Mouse (Mus musculus): ENCODE data around the gene Ankle2.

Ankle2 gene

DNA sequence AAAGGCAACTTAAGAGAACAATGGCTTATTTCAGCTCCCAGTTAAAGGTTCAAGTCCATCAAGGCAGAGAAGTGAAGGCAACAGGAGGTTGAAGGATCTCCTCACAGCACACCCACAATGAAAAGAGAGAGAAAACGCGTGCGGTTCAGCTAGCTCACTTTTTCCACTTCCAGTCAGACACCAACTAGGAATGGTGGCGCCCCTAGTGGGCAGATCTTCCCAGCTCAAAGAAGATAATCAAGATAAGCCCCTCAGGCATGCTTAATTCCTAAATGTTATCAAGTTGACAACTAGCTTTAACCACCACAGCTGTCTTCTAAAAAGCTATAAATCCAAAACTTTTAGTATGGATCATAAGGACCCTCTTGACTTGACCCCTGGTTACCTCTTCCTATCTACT is 53.7 kb downstream of the Ankle2 start:
- peak; percentile 41 for DNase-seq (ENCODE audit: inconsistent ontology term)

DNA sequence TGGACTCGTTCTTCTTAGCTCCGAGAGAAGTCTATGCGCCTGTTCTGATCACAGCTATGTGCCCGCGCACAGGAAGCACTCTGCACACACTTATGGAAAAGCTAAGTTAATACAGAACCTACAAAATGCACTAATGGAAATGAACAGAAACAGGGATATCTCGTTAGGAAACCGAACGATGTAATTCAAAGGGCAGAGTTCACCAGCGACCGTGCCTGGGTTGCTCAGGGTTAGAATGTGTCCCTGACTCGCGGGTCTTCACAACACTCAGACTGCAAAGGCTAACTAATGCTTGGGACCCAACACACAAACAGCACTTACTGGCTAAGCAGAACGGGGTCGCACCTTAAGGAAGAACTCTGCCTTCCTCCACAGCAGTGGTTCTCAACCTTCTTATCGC is 54.4 kb downstream of the Ankle2 start:
- peak; percentile 15 for DNase-seq (ENCODE audit: inconsistent ontology term)

DNA sequence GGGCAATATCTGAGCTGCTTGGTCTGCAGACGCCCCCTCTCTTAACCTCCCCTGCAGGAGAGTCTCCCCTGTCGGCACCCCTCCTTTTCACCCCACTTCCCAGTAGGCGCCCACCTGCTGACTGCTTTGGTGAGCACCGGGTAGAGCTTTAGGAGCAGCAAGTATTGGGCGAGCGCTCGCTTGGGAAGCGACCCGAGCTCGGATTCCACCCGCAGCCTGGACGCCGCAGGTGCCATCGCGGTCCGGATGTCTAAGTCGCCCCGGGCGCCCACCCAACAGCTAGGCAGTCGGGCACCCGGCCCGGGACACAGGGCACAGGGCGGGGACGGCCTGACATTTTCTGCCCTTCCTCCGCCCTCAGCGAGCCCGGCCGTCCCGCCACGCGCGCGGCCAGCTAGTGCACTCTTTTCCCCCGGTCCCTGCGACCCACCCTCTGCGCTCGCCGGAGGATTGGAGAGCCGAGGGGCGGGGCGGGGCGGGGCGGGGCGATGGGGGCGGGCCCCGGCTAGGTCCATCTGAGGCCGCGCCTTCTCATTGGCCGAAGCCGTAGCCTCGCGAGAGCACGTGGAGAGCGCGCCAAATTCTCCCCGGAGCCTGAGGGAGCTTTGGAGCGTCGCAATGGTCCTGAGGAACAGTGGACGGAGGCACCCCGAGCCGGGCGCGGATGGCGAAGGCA is 55.1 kb downstream of the Ankle2 start, which contains the start of the genes Pxmp2 and Pole:
Pxmp2 (minus strand) TSS at position 417 of the 676 bp plus-strand sequence.
Pole (plus strand) TSS at position 537 of the 676 bp plus-strand sequence.
- peak; percentile 96 for DNase-seq (ENCODE audit: inconsistent ontology term)

DNA sequence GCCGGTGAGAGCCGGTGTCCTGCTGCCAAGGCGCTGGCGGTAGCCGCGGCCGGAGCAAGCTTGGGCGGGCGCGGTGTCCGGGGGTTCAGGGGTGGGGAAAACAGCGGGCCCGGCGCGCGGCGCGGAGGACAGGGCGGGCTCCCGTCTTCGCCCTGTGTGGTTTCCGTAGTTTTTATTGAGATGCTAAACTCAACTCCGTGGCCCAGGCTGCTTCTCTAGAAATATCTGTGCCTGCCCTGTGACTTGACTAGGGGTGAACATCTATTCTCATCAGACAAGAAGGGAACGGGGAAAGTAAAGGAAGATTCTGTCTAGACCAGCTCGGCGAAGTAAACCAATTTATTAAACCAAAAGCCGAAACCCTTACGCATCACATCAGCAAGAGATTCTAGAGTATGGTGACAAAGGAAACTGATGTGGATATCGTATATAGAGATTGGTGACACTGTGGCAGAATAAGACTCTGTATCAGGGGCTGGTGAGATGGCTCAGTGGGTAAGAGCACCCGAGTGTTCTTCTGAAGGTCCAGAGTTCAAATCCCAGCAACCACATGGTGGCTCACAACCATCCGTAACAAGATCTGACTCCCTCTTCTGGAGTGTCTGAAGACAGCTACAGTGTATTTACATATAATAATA is 55.8 kb downstream of the Ankle2 start:
- no peak for DNase-seq (ENCODE audit: inconsistent ontology term)

DNA sequence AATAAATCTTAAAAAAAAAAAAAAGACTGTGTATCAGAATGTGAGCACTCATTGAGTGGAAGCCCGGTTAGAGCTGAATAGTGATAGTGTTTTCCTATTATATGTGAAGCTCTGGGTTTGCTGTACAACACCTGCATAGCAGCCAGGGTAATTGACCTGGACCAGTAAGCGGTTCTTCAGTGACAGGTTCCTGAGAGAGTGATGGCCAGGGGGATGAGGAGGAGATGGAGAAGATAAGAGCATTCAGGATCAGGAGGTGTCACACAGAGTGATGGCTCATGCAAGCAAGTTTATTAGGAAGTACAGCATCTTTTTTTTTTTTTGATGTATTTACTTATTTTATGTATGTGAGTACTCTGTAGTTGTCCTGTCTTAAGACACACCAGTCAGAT is 56.3 kb downstream of the Ankle2 start:
- DNase-seq (ENCODE audit: inconsistent ontology term), result no peak

DNA sequence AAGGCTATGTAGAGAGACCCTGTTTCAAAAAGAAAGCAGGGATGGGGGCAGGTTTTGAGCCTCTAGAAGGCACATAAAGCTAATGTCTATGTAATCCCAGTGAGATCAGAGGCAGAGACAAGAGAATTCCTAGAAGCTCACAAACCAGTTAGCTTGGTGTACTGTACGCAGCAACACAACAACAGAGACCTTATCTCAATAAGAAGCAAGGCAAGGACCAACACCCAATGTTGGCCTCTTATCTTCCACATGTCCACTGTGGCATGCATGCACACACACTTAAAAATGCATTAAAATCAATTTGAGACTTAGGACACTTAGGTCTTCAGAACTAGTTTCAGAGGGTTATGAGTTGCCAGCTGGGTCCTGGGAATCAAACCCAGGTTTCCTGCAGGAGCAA is 60.8 kb downstream of the Ankle2 start:
- DNase-seq (ENCODE audit: inconsistent ontology term), result no peak

DNA sequence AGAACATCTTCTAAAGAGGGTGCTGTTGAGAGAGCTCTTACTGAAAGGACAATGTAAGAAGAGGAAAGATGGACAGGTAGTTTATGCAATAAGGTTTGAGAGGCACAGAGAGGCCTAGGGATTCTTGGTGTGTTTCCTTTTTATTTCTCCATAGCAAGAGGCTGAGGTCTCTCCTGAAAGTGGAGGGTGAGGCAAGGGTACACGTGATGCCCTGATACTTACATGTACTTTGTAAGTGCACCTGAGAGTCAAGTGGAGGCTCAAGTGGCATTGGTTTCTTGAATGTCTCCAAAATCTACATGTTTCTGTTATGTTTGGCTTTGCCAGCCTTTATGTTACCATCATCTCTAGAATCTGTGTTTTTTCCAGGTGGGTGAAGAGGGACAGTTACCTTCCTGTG is 65.8 kb downstream of the Ankle2 start:
- no peak for DNase-seq (ENCODE audit: inconsistent ontology term)

DNA sequence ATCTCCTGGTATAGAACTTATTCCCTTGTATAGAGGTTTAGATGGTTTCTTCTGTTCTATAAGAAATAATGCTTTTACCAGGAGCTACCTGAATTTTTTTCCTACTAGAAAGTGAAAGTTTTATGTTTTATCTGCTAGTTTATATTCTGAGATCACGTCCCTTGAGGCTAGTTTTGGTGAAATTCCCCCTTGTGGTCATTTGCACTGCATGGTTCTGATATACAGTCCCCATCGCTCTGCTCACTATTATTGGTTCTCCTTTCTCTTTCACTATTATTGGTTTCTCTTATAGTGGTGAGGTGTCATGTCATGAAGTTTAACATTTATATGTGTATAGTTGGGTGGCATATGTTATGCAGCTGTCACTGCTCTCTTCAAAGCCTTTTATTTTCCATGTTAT is 69.8 kb downstream of the Ankle2 start:
- no peak for DNase-seq (ENCODE audit: inconsistent ontology term)
